17 mouse cellular contexts compared by ENCODE assay signal in genomic region chr1:121004535-121004934, GRCm38 (mm10).
A peak's percentile ranks its signal among the peaks of the same experiment; 100 is the strongest.
DNase-seq lines count a peak whose midpoint lies in the region; ATAC-seq lines count a peak whose summit lies in the region.
"Had no signal": no experiment of that assay in that cellular context is flagged by ENCODE, and none has a peak within 500 bp of the region (broad histone marks: within the 10 kb centered on the region; RNA-seq: fewer than 3 reads in every experiment).

No protein-coding gene starts in this region.

- ATAC-seq in cerebellum, adult (ENCODE audit: insufficient number of reproducible peaks, low FRiP score, low TSS enrichment) = no peak
- ATAC-seq: forebrain, embryonic 14.5 days; forebrain, embryonic 16.5 days had no signal

- DNase-seq in frontal cortex, adult 2 months (ENCODE audit: extremely low spot score in 1 of 2, low spot score in 1 of 2) = peak; percentile 8 to 16
- DNase-seq in frontal cortex, postnatal 14 days (ENCODE audit: low spot score in 2 of 2) = no peak
- peak; percentile 7 for DNase-seq in right cerebral cortex, adult 18-20 months
- no peak for DNase-seq in right cerebral cortex, postnatal 25 days
- peak; percentile 6 for DNase-seq in right cerebral cortex, postnatal 36 days (ENCODE audit: low spot score in 2 of 2)
- no peak for DNase-seq in right cerebral cortex, postnatal 14 days
- DNase-seq: adrenal gland, postnatal 25 days; cerebellum, adult 11 months; cerebellum, adult 18-20 months; cerebellum, adult 8-10 months; cerebellum, adult 9-11 months; cerebellum, postnatal 14 days; cerebellum, postnatal 36 days; embryo, embryonic 11 days had no signal

Comparison
In these comparisons a context has a peak if more than half of its experiments do, and no peak if none do; other contexts are left out.
1. DNase-seq: peak in frontal cortex, adult 2 months (2 of 2), right cerebral cortex, adult 18-20 months (single experiment) and right cerebral cortex, postnatal 36 days (2 of 2); none in frontal cortex, postnatal 14 days (0 of 2), right cerebral cortex, postnatal 25 days (single experiment) and right cerebral cortex, postnatal 14 days (single experiment).